Mouse (Mus musculus): ENCODE data around the gene Cdk5rap3.

- TF ChIP-seq CTCF (IDR thresholded peaks at IDR 0.05; ENCODE audit: low read depth) (no peak), EP300 (IDR thresholded peaks at IDR 0.05; ENCODE audit: low read depth) (no peak)
Observed at GRCm38 (mm10) chr11:96872441-96873379, 43.6 kb downstream of the Cdk5rap3 start.
